Mouse (Mus musculus) heart, embryonic 13.5 days (tissue): Measurements from ENCODE around the gene Snrpf. TPM values are rescaled to one million over a fixed set of nuclear protein-coding genes. Genes with fewer than 3 reads are reported as not detected.

ENCODE experiments used
- ATAC-seq: fragments of 200-750 bp; cut with Nextera tagmentation; 2 replicates; pipeline ENCODE4 v1.8.0; 2017; ENCODE audit warnings: moderate TSS enrichment; ENCODE audit not compliant: insufficient number of reproducible peaks, low FRiP score, low TSS enrichment; ENCODE audit errors: extremely low read depth
- H3K27ac ChIP-seq: fragments of 300-500 bp; sonication (generic); replicated peaks from 2 replicates; pipeline ENCODE4 v1.5.1; 2015; ENCODE audit warnings: moderate library complexity, mild to moderate bottlenecking, inconsistent platforms
- H3K27me3 ChIP-seq: fragments of 300-500 bp; sonication (generic); replicated peaks from 2 replicates; pipeline ENCODE4 v1.6.1; 2015; ENCODE audit warnings: mild to moderate bottlenecking, inconsistent platforms
- H3K36me3 ChIP-seq: fragments of 300-500 bp; sonication (generic); 2 replicates; pipeline ENCODE4 v1.6.1; 2015; ENCODE audit warnings: mild to moderate bottlenecking, inconsistent platforms
- H3K4me1 ChIP-seq: fragments of 300-500 bp; sonication (generic); 2 replicates; pipeline ENCODE4 v1.6.1; 2015; ENCODE audit warnings: inconsistent platforms
- H3K4me2 ChIP-seq: fragments of 300-500 bp; sonication (generic); 2 replicates; pipeline ENCODE4 v1.6.1; 2015; ENCODE audit warnings: inconsistent platforms, mild to moderate bottlenecking, moderate library complexity
- H3K4me3 ChIP-seq: fragments of 300-500 bp; sonication (generic); 2 replicates; pipeline ENCODE4 v1.5.1; 2015; ENCODE audit warnings: moderate library complexity, mild to moderate bottlenecking, inconsistent platforms
- H3K9ac ChIP-seq: fragments of 300-500 bp; sonication (generic); 2 replicates; pipeline ENCODE4 v1.6.1; 2015; ENCODE audit warnings: inconsistent platforms, mild to moderate bottlenecking, moderate library complexity
- H3K9me3 ChIP-seq: fragments of 300-500 bp; sonication (generic); 2 replicates; pipeline ENCODE4 v1.6.1; 2016; ENCODE audit warnings: inconsistent platforms
- WGBS: fragments of 180-500 bp; shearing (Covaris S2); methylation state at CpG from one replicate; pipeline ENCODE4 v1.1.7; 2015; ENCODE audit warnings: mixed read lengths; 5-methylcytosine and 5-hydroxymethylcytosine counted together
- polyA plus RNA-seq: library from polyadenylated mRNA; unstranded; fragments of >200 nt; fragmentation: Nextera tagmentation; extraction: Ambion mirVana; gene quantifications from 2 replicates; pipeline ENCODE4 v1.2.1, GENCODE M21; 2015

Gene Snrpf
- polyA plus RNA-seq: 70.7 and 82.9 TPM in 2 replicates

DNA sequence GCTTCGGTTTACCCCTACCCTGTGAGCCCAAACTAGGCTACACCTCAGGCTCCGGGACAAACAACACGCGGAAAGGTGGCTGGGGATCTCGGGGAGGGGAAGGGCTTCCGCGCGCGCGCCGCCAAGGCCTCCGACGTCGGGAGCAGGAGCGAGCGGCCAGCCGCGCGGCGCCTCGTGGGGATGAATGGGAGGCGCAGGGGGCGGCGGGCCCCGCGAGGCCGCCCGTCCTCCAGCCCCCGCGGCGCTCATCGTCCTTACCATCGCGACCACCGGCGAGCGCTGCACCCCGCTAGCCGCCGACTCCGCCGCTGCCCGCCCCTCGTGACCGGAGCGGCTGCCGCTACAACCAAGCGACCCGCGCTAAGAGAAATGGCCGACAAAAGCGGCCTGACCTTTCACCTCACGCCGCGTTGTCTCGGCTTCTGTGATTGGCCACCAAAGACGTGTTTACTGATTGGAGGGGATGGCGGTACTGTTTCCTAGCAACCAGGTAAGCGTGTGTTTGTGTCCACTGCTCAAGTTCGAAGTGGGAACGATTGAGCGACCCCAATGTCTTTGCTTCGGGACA, at the start of gene Snrpf:
Gene Snrpf, minus strand, starts transcription at position 426 of the 568 bp plus-strand sequence.
- under 1% methylated on average over 51 of the region's 63 CpGs for WGBS
- Histone ChIP-seq H3K4me1 (peaks cover 22% of the 10 kb centered on the region), H3K9ac (peak within 1 kb of the TSS; percentile 92), H3K36me3 (peaks cover 34% of the 10 kb centered on the region), H3K4me3 (peak within 1 kb of the TSS; percentile 90), H3K27ac (peak within 1 kb of the TSS; percentile 80), H3K9me3 (no peaks in the 10 kb centered on the region), H3K4me2 (peak within 1 kb of the TSS; percentile 75), H3K27me3 (0 out of 2 replicates have a peak, but pooled peaks cover 8% of the 10 kb centered on the region)
- ATAC-seq: peak; percentile 89

DNA sequence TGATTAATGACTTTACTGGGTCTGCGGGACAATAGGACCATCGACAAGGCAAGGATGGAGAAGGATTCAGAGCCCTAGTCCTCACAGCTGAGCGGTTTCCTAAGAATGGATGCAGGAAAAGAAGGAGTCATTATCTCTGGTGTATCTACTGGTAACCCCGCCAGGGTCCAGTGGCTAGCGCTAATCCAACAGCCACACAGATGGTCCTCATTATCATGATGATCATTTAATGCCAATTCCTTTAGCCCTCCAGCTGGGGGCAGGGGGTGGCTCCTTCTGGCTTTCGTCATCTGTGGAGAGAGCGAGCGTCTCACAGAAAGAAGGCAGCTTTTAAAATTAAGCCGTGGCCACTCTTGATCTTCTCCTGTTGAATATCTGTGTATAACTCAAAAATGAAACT, 46.4 kb upstream of the Snrpf start:
- no peak overlapping the region for H3K9ac ChIP-seq
- H3K4me3 ChIP-seq: no peak overlapping the region
- H3K4me1 ChIP-seq: peaks cover 7% of the 10 kb centered on the region; the same call in 1 of the 2 replicates
- no peaks in the 10 kb centered on the region for H3K9me3 ChIP-seq
- peaks cover 89% of the 10 kb centered on the region for H3K27me3 ChIP-seq
- H3K27ac ChIP-seq: no peak overlapping the region
- no peak for ATAC-seq
- no peak overlapping the region for H3K4me2 ChIP-seq
- 46% methylated on average over 9 of the region's 9 CpGs for WGBS
- H3K36me3 ChIP-seq: no peaks in the 10 kb centered on the region

DNA sequence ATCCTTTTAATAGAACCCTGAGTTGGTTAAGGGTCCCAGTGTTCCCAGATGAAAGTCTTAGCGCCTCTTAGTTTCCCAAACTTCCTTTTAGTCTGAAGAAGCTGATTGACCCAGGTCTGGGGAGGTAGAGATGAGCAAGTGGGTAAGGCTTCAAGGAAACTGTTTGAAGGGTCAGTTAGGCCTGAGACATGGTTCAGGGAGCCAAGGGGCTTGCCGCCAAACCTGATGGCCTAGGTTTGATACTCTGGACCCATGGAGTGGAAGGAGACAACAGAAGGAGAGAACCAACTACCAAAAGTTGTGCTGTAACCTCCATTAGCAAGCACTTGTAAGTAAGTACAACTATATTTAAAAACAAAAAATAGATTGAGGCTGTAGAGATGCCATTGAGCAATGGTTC, 44.5 kb upstream of the Snrpf start:
- ATAC-seq: no peak
- no peak overlapping the region for H3K4me3 ChIP-seq
- 0 out of 2 replicates have a peak, but pooled peaks cover 6% of the 10 kb centered on the region for H3K9me3 ChIP-seq
- H3K36me3 ChIP-seq: no peaks in the 10 kb centered on the region
- no peak overlapping the region for H3K4me2 ChIP-seq
- no peaks in the 10 kb centered on the region for H3K4me1 ChIP-seq
- H3K27ac ChIP-seq: no peak overlapping the region
- WGBS: 77% methylated on average over 2 of the region's 2 CpGs
- H3K9ac ChIP-seq: no peak overlapping the region
- peaks cover 71% of the 10 kb centered on the region for H3K27me3 ChIP-seq

DNA sequence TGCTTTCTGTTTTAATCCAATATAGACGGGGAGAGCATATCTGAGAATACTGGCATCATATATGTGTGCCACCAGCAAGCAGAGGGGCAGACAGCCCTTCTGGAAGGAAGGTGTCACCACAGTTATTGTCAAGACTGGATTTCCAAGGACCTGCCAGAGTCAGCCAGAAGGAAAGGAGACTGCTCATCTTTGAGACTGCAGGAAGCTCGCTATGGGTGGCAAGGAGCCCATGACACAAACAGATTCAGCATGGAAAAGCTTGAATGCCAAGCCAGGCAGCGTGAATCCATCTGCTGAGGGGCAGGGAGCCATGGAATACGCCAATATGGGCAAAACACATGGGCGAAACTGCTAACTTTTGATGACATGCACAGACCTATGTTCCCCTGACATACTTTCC, 44.1 kb upstream of the Snrpf start:
- H3K27ac ChIP-seq: no peak overlapping the region
- H3K4me2 ChIP-seq: no peak overlapping the region
- H3K4me1 ChIP-seq: no peaks in the 10 kb centered on the region
- peaks cover 67% of the 10 kb centered on the region for H3K27me3 ChIP-seq
- H3K9ac ChIP-seq: no peak overlapping the region
- H3K9me3 ChIP-seq: 0 out of 2 replicates have a peak, but pooled peaks cover 6% of the 10 kb centered on the region
- 77% methylated on average over 5 of the region's 5 CpGs for WGBS
- H3K4me3 ChIP-seq: no peak overlapping the region
- no peaks in the 10 kb centered on the region for H3K36me3 ChIP-seq
- ATAC-seq: no peak

DNA sequence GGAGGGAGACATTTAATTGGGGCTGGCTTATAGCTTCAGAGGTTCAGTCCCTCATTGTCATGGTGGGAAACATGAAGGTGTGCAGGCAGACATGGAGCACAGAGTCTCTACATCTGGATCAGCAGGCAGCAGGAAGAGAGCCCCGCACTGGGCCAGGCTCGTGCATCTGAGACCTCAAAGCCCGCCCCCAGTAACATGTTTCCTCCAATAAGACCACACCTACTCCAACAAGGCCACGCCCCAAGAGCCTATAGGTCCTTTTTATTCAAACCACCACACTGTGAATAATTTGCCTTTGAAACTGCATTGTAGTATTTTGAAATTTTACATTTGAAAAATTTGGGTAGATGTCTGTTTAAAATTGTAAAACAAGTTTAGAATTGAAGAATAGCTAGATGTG, 42.6 kb upstream of the Snrpf start:
- no peaks in the 10 kb centered on the region for H3K4me1 ChIP-seq
- H3K9ac ChIP-seq: no peak overlapping the region
- 66% methylated on average over 4 of the region's 4 CpGs for WGBS
- H3K27me3 ChIP-seq: peaks cover 53% of the 10 kb centered on the region
- 0 out of 2 replicates have a peak, but pooled peaks cover 6% of the 10 kb centered on the region for H3K9me3 ChIP-seq
- H3K4me2 ChIP-seq: no peak overlapping the region
- H3K27ac ChIP-seq: no peak overlapping the region
- ATAC-seq: no peak
- no peak overlapping the region for H3K4me3 ChIP-seq
- H3K36me3 ChIP-seq: no peaks in the 10 kb centered on the region

DNA sequence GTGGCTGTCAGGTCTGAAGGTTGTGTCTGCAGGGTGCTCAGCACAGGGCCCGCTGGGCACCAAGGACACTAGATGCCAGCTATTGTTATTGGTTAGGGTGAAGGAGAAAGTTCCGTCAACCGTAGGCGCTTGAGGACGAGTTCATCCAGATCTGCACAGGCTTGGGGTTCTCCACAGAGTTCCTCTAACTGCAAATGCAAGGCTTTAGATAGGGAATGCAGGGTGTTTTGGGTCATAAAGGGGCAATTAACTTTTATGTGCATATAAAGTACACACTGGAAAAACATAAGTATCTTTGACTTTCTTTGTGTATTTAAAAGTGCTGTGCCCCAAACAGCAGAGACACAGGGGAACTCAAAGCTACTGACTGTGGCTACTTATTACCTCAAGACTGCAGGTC, 40.8 kb upstream of the Snrpf start:
- H3K9me3 ChIP-seq: 0 out of 2 replicates have a peak, but pooled peaks cover 6% of the 10 kb centered on the region
- 86% methylated on average over 5 of the region's 5 CpGs for WGBS
- no peaks in the 10 kb centered on the region for H3K36me3 ChIP-seq
- peaks cover 35% of the 10 kb centered on the region for H3K27me3 ChIP-seq
- H3K4me1 ChIP-seq: no peaks in the 10 kb centered on the region
- no peak overlapping the region for H3K4me2 ChIP-seq
- no peak overlapping the region for H3K27ac ChIP-seq
- no peak for ATAC-seq
- no peak overlapping the region for H3K4me3 ChIP-seq
- no peak overlapping the region for H3K9ac ChIP-seq

DNA sequence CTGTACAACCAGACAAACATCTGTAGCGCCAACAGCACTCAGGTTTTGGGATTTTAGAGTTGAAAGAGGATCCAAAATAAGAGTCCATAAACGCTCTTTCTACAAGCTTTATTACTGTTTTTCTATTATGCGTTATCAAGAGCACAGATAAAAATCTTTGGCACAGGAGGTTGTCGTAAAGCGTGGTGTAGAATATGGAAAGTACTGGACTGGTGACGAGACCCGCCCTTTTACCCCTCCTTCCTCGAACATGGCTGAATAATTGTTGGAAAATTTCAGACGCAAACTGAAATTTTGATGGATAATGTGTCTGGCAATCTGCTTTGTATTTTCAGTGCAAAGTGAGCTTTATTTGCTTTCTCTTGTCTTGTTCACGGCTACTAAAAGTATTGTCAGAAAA, 34.6 kb upstream of the Snrpf start:
- WGBS: 80% methylated on average over 10 of the region's 10 CpGs
- no peak overlapping the region for H3K4me3 ChIP-seq

DNA sequence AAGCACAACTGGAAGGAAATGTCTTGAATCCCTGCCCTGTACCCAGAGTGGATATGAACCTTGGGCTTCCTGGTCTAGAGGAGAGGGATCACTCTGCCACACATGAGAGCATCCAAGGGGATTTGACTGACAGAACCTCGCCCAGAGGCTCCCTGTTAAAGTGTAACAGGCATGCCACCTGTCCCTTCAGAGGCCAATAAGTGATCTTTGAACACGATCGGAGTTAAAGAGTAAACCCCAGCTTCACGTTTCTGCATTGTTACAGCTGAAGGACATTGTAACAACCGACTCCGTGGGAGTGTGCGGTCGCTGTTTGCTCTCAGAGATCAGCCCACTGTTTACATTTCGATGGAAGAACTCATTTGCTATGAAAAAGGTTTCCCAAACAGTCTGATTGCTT, 34.2 kb upstream of the Snrpf start:
- Histone ChIP-seq H3K9me3 (no peaks in the 10 kb centered on the region), H3K4me2 (no peak overlapping the region), H3K27me3 (no peaks in the 10 kb centered on the region), H3K36me3 (no peaks in the 10 kb centered on the region), H3K9ac (no peak overlapping the region), H3K4me3 (no peak overlapping the region), H3K27ac (no peak overlapping the region), H3K4me1 (0 out of 2 replicates have a peak, but pooled peaks cover 5% of the 10 kb centered on the region)
- ATAC-seq: no peak
- WGBS: 57% methylated on average over 9 of the region's 9 CpGs

More for the DNA sequence above, 34.6 kb upstream of the Snrpf start:
- no peak overlapping the region for H3K27ac ChIP-seq
- no peaks in the 10 kb centered on the region for H3K9me3 ChIP-seq
- H3K36me3 ChIP-seq: no peaks in the 10 kb centered on the region
- no peak overlapping the region for H3K9ac ChIP-seq
- no peaks in the 10 kb centered on the region for H3K27me3 ChIP-seq
- ATAC-seq: no peak
- H3K4me1 ChIP-seq: 0 out of 2 replicates have a peak, but pooled peaks cover 5% of the 10 kb centered on the region
- H3K4me2 ChIP-seq: no peak overlapping the region

DNA sequence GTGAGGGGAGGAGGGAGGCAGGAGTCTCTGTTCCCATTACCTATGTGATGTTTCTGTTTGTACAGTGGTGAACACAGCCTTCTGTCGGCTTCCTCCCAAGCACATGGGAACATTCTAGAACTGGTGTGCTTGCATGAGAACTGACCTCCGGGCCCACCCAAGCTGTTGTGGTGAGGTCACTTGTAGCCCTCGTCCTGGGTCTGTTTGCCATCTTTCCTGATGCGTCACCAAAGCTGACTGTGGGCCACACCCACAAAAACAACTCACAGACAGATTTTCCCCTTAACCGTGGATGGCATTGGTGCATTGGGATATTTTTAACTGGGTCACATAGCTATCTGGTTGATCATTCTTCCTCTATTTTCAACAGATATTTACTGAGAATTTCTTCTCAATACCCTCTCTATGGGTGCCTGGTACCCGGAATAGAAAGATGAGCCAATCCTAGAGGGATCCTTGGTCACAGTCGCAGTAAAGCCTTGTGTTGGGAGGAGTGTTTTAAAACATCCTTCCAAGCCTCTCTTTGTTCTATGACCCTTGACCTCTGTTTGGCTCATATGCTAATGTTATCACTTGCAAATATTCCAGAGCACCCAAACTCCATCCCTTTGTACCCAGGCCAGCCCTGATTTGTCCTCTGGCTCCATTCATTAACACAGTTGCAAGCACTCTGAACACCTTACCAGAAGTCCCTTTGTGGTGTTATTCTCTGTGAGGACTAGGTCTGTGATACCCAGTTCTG, 31.1 kb upstream of the Snrpf start:
- no peak overlapping the region for H3K4me3 ChIP-seq
- no peak overlapping the region for H3K9ac ChIP-seq
- H3K36me3 ChIP-seq: no peaks in the 10 kb centered on the region
- no peaks in the 10 kb centered on the region for H3K27me3 ChIP-seq
- H3K4me1 ChIP-seq: 0 out of 2 replicates have a peak, but pooled peaks cover 5% of the 10 kb centered on the region
- no peak for ATAC-seq
- 0 out of 2 replicates have a peak, but pooled peaks cover 4% of the 10 kb centered on the region for H3K9me3 ChIP-seq
- WGBS: 58% methylated on average over 7 of the region's 7 CpGs
- H3K27ac ChIP-seq: no peak overlapping the region
- no peak overlapping the region for H3K4me2 ChIP-seq

DNA sequence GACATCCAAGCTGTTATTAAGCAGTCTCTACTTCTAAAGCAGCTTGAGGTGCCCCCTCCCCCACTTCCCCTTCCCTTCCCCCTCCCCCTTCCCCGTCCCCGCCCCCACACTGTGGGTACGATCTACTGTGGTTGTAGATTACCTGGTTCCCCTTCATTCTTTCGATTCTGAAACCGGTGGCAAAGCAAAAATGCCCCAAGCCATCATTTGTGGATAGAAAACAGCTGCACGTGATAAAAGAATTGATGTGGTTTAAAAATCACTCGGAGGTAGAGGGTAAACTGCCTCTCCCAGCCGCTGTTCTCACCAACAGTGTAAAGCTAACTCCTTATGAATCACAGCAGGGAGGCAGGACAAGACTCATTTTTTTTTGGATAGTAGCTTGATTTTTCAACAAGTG, 25.3 kb upstream of the Snrpf start:
- H3K27me3 ChIP-seq: no peaks in the 10 kb centered on the region
- no peak overlapping the region for H3K9ac ChIP-seq
- WGBS: 72% methylated on average over 8 of the region's 8 CpGs
- H3K4me2 ChIP-seq: no peak overlapping the region
- H3K4me3 ChIP-seq: no peak overlapping the region
- H3K4me1 ChIP-seq: no peaks in the 10 kb centered on the region
- H3K27ac ChIP-seq: no peak overlapping the region
- no peaks in the 10 kb centered on the region for H3K36me3 ChIP-seq
- ATAC-seq: no peak
- H3K9me3 ChIP-seq: 0 out of 2 replicates have a peak, but pooled peaks cover 4% of the 10 kb centered on the region

DNA sequence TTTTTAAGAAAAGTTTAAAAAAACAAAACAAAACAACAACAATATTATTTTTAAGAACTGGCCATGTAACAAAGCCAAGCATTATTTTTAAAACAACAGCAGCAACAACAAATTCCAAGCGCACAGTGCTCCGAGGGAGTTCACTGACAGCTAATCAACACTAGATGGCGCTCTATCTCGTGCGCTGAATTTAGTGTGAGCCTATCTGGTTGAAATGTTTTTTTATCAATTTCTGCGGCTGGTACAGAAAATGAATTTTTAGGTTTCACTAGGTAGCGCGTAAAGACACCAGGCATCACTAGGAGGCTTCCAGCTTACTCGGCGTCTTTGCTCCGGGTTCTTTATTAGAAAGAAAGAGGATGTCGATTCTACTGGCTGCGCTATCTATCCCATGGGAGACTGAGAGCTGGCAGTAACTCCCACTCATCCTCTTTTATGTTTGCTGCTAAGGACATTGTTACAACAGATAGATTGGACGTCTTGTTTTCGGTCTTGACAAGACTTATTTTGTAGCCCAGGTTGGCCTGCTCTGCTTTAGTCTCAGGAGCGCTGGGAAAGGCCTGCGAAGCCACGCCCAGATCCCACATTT, 22.0 kb upstream of the Snrpf start:
- H3K4me3 ChIP-seq: no peak overlapping the region
- peak overlapping the region; percentile 46 for H3K4me2 ChIP-seq
- H3K4me1 ChIP-seq: no peaks in the 10 kb centered on the region
- H3K36me3 ChIP-seq: no peaks in the 10 kb centered on the region
- H3K27ac ChIP-seq: no peak overlapping the region
- WGBS: 44% methylated on average over 18 of the region's 18 CpGs
- ATAC-seq: no peak
- H3K27me3 ChIP-seq: no peaks in the 10 kb centered on the region
- H3K9ac ChIP-seq: no peak overlapping the region
- H3K9me3 ChIP-seq: peaks cover 12% of the 10 kb centered on the region
